In the genomic region with DNA sequence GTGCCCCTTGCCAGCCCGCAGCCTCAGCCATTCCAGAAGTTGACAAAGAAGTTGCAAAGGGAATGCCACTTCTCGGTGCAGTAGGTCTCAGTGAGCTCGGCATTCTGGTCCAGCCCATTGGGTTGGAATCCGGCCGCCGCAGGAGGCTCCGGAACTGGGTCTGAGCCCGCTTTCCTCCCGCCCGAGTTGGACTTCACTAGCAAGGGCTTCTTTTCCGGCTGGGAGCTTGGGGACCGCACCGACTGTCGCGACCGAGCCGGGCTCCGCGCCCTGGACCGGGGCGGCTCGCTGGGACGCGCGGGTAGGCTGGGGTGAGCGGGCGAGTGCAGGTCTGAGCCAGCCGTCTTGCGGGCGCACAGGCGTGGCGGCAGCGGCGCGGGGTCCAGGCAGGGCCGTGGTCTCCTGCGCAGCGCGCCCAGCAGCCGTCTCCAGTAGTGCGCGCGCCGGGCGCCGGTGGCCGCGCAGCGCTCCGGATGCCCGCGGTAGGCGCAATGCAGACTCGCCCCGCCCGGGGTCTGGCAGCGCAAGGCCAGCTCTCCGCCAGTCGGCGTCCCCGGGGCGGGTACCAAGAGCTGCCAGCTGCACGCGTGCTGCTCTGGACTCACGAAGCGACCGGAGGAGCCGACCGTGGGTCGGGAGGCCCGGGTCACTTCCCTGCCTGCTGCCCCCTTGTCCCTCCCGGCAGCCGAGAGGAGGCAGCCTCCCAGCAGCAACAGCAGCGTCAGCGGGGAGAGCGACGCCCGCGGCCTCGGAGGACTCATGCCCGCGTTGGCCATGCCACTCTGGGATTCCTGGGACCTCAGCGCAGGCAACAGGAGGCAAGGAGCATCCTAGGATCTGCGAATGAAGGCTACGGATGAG, we compare ENCODE assay signal across 8 mouse cellular contexts. TPM values are rescaled to one million over a fixed set of nuclear protein-coding genes. Genes with fewer than 3 reads are reported as not detected.
DNase-seq lines count a peak whose midpoint lies in the region; ATAC-seq lines count a peak whose summit lies in the region.

No protein-coding gene starts in this region.

- DNase-seq in MN1 (ENCODE audit: low spot score) = peak; percentile 80
- peak; percentile 89 for DNase-seq in cerebellum, adult 9-11 months
- peak; percentile 76 to 81 for DNase-seq in frontal cortex, postnatal 10 days (ENCODE audit: low spot score in 2 of 2)
- peak; percentile 62 for DNase-seq in left cerebral cortex, adult 11 months (ENCODE audit: low spot score)
- DNase-seq in lung, postnatal 4 days = peak; percentile 84 to 90
- peak; percentile 77 for DNase-seq in retina, postnatal 7 days (ENCODE audit: low read depth, low spot score)
- DNase-seq in urinary bladder, adult 18-20 months (ENCODE audit: low spot score in 2 of 2) = peak; percentile 67 to 89

- H3K4me3 ChIP-seq in hindbrain, embryonic 12.5 days = peak overlapping the region; percentile 91

- under 1% methylated on average over 82 of the region's 85 CpGs for WGBS in hindbrain, embryonic 12.5 days

- H3K4me2 ChIP-seq in hindbrain, embryonic 12.5 days (replicated peaks) = peak overlapping the region; percentile 81

- no peaks in the 10 kb centered on the region for H3K36me3 ChIP-seq in hindbrain, embryonic 12.5 days

- 0 out of 2 replicates have a peak, but pooled peaks cover 2% of the 10 kb centered on the region for H3K27me3 ChIP-seq in hindbrain, embryonic 12.5 days

- H3K9ac ChIP-seq in hindbrain, embryonic 12.5 days = peak overlapping the region; percentile 88

- H3K27ac ChIP-seq in hindbrain, embryonic 12.5 days = peak overlapping the region; percentile 93

- no peaks in the 10 kb centered on the region for H3K9me3 ChIP-seq in hindbrain, embryonic 12.5 days (replicated peaks)

- peaks cover 8% of the 10 kb centered on the region for H3K4me1 ChIP-seq in hindbrain, embryonic 12.5 days

- peak; percentile 90 for ATAC-seq in hindbrain, embryonic 12.5 days (ENCODE audit: low FRiP score)

RNA-seq across cellular contexts. Expression of gene Fgfbp3, which starts 0.7 kb away (rescaled TPM):
- polyA plus RNA-seq in hindbrain, embryonic 12.5 days (2016; fragmentation: Nextera tagmentation; extraction: Ambion mirVana) = 42.7 and 49.9 TPM in 2 replicates

RNA-seq across cellular contexts. Expression of gene Btaf1, which starts 7.2 kb away (rescaled TPM):
- polyA plus RNA-seq in hindbrain, embryonic 12.5 days (2016; fragmentation: Nextera tagmentation; extraction: Ambion mirVana) = 17.2 and 17.6 TPM in 2 replicates

Comparison
In these comparisons a context has a peak if more than half of its experiments do, and no peak if none do; other contexts are left out.
1. Peak in every context shown above with its lines: DNase-seq, ATAC-seq, H3K4me3 ChIP-seq and H3K27ac ChIP-seq.